Mouse (Mus musculus) liver, embryonic 14.5 days (tissue): ENCODE measurements at regions not wholly inside any gene's neighbourhood (a gene's known extent, or its start where the extent isn't known, plus 50 kb on each side); places are given as distances from the start of the nearest gene placed in this dataset.

Experiments
- CTCF ChIP-seq: IDR thresholded peaks from 2 replicates; pipeline ENCODE4 v1.5.1; 2016; ENCODE audit warnings: antibody characterized with exemption, low read depth, control low read depth
- EP300 ChIP-seq: IDR thresholded peaks from 2 replicates; pipeline ENCODE4 v1.6.1; 2016; ENCODE audit warnings: antibody characterized with exemption, low read depth

DNA sequence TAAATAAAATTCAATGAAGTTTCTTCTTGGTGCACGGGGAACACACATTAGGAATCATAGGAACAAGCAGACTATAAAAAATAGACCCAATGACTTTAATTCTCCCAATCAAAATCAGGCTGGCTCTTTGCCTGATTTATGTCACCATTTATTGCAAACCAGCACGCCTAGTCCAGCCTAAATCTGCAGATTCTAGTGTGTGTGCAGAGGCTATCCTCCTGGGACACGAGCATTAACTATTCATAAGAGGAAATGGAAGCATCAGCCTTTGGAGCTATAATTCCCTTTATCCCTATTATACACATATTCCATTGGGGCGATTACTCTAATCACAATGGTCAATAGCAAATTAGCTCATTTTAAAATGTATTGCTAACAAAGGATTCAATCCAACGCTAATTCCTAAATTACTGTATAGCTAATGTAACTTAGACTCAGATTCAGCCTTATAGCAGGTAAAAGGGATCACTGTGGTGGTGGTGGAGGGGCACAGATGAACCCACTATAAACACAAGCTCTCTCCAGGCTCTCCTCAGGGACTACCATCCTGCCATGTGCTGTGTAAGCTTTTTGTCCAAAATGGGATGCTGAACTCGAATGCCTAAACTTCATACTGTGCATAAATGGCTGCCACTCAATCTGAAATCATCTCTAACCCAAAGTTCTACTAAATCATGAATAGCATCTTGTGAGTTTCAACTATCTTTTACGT, 130.7 kb upstream of the Tmtc1 start:
- TF ChIP-seq CTCF: no peak
- TF ChIP-seq EP300: no peak
